Mouse (Mus musculus): ENCODE measurements at regions not wholly inside any gene's neighbourhood (a gene's known extent, or its start where the extent isn't known, plus 50 kb on each side); places are given as distances from the start of the nearest gene placed in this dataset.

DNA sequence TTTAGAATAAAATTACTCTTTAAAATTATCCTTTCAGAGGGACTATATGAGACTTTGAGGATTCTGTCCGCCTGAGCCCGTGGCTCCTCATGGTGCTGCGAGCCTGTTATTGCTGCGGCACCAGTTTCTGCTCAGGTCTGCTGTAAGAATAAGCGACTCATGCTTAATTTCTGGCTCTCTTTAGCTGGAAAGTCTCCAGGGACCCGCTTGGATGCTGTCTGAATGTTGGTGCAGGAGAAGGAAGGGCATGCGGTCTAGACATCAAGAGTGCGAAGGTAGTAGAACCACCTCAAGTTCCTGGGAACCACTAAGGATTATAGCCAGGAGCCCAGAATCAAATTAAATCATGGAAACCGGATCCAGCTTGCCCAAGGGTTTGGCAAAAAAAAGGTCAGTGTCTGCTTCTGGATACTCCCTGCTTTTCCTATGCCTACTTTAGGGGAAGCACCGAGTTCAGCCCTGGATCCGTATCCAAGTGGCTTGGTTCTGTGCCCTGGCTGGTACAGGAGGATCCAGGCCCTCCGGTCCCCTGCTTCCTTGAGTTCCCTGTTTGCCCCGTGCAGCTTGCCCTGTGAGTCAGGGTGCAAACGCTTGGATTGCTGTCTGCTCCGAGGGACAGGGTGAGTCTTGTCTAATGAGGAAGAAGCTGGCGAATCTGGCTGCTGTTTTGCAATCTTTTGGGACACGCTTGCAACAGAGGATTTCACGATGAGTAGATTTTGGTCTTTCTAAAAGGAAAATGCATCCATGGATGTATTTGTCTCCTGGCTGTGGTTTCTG lies 138.2 kb upstream of the Prickle1 start:
- H3K9ac ChIP-seq (replicated peaks) = no peak overlapping the region
- H3K4me2 ChIP-seq (ENCODE audit: low read depth) = no peak overlapping the region
- no peaks in the 10 kb centered on the region for H3K36me3 ChIP-seq (replicated peaks; ENCODE audit: control insufficient read depth, insufficient read depth, low read depth)
- H3K27me3 ChIP-seq (ENCODE audit: control insufficient read depth, insufficient read depth, low read length) = no peaks in the 10 kb centered on the region
- H3K4me3 ChIP-seq (ENCODE audit: insufficient read depth in 1 of 2, low read depth in 2 of 2, low read length in 2 of 2) = no peak overlapping the region
- DNase-seq (ENCODE audit: low read depth in 3 of 3, low spot score in 3 of 3) (no peak), ATAC-seq (ENCODE audit: insufficient read depth) (no peak)
- no peak for TF ChIP-seq CTCF (IDR thresholded peaks at IDR 0.05; ENCODE audit: low read depth)
- TF ChIP-seq EP300 (IDR thresholded peaks at IDR 0.05; ENCODE audit: low read depth) = no peak
- WGBS (ENCODE audit: insufficient replicate concordance) = 71% methylated on average over 18 of the region's 18 CpGs
- no peaks in the 10 kb centered on the region for H3K9me3 ChIP-seq (ENCODE audit: control insufficient read depth, low read length)
- H3K4me1 ChIP-seq (replicated peaks; ENCODE audit: control insufficient read depth in 2 of 2, insufficient read depth in 2 of 2, low read length in 1 of 2) = no peaks in the 10 kb centered on the region
- H3K27ac ChIP-seq = no peak overlapping the region

DNA sequence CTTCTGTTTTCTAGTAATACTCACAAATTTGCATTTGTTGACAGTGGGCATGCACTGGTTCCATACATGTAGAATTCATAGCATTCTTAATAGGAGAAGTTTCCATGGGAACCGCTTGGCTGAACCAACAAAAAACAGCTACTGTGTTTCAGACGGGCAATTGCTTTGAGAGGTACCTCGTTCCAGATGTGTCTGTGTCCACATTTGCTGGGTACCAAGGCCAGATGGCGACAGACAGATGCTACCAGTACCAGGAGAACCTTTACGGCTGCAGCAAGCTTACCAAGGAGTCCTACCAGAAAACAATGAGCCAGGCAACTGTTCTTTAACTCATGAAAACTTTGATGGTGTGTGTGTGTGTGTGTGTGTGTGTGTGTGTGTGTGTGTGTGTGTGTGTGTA lies 137.1 kb upstream of the Prickle1 start:
- TF ChIP-seq CTCF (IDR thresholded peaks at IDR 0.05; ENCODE audit: low read depth) = no peak
- no peak for TF ChIP-seq EP300 (IDR thresholded peaks at IDR 0.05; ENCODE audit: low read depth)
- Histone ChIP-seq H3K36me3 (replicated peaks; ENCODE audit: control insufficient read depth, insufficient read depth, low read depth) (no peaks in the 10 kb centered on the region), H3K27ac (no peak overlapping the region), H3K4me2 (ENCODE audit: low read depth) (no peak overlapping the region), H3K9me3 (ENCODE audit: control insufficient read depth, low read length) (no peaks in the 10 kb centered on the region), H3K4me1 (replicated peaks; ENCODE audit: control insufficient read depth in 2 of 2, insufficient read depth in 2 of 2, low read length in 1 of 2) (no peaks in the 10 kb centered on the region), H3K4me3 (ENCODE audit: insufficient read depth in 1 of 2, low read depth in 2 of 2, low read length in 2 of 2) (no peak overlapping the region), H3K27me3 (ENCODE audit: control insufficient read depth, insufficient read depth, low read length) (no peaks in the 10 kb centered on the region), H3K9ac (replicated peaks) (no peak overlapping the region)
- WGBS (ENCODE audit: insufficient replicate concordance) = 58% methylated on average over 5 of the region's 5 CpGs
- DNase-seq (ENCODE audit: low read depth in 3 of 3, low spot score in 3 of 3) (no peak), ATAC-seq (ENCODE audit: insufficient read depth) (no peak)

DNA sequence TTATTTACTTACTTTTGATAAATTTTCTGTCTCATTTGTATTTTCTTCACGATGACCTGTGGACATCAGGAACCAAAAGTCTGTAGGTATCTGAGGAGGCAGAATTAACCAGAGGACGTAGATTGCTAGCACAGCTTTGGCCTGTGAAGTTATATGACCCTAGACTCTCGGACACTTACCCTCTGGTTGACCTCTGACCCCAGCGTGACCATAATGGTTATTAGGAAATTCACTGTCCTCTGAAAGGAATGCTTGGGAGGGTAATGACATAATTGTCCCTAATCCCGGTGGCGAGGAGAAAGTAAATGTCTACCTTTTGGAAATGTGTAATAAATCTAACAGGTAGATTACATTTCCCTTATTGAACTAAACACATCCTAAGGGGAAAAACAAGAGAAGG lies 135.5 kb upstream of the Prickle1 start:
- WGBS (ENCODE audit: insufficient replicate concordance) = 62% methylated on average over 6 of the region's 6 CpGs
- no peaks in the 10 kb centered on the region for H3K27me3 ChIP-seq (ENCODE audit: control insufficient read depth, insufficient read depth, low read length)
- H3K9ac ChIP-seq (replicated peaks) = no peak overlapping the region
- no peaks in the 10 kb centered on the region for H3K9me3 ChIP-seq (ENCODE audit: control insufficient read depth, low read length)
- H3K4me1 ChIP-seq (replicated peaks; ENCODE audit: control insufficient read depth in 2 of 2, insufficient read depth in 2 of 2, low read length in 1 of 2) = no peaks in the 10 kb centered on the region
- no peak for ATAC-seq (ENCODE audit: insufficient read depth)
- no peak for DNase-seq (ENCODE audit: low read depth in 3 of 3, low spot score in 3 of 3)
- H3K4me3 ChIP-seq (ENCODE audit: insufficient read depth in 1 of 2, low read depth in 2 of 2, low read length in 2 of 2) = no peak overlapping the region
- H3K36me3 ChIP-seq (replicated peaks; ENCODE audit: control insufficient read depth, insufficient read depth, low read depth) = no peaks in the 10 kb centered on the region
- H3K27ac ChIP-seq = no peak overlapping the region
- TF ChIP-seq EP300 (IDR thresholded peaks at IDR 0.05; ENCODE audit: low read depth) = no peak
- no peak for TF ChIP-seq CTCF (IDR thresholded peaks at IDR 0.05; ENCODE audit: low read depth)
- H3K4me2 ChIP-seq (ENCODE audit: low read depth) = no peak overlapping the region

DNA sequence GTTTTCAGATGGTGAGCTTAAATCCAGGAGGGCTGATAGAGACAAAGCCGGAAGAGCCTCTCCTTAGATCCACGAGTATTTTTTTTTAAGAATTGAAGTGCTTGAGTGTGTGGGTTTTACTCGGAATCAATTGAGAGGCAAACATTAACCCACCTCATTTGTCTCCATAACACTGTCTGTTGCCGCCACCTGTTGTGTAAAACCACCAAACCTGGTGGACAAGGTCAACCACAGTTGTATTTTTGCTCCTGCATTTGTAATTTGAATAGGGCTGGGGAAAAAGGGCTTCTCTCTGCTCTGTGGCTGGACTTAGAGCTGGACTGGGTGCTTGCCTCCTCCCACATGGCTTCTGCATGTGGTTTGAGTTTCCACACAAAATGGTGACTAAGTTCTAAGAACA lies 119.8 kb upstream of the Prickle1 start:
- Histone ChIP-seq H3K27me3 (ENCODE audit: control insufficient read depth, insufficient read depth, low read length) (no peaks in the 10 kb centered on the region), H3K36me3 (replicated peaks; ENCODE audit: control insufficient read depth, insufficient read depth, low read depth) (no peaks in the 10 kb centered on the region), H3K9ac (replicated peaks) (no peak overlapping the region), H3K4me1 (replicated peaks; ENCODE audit: control insufficient read depth in 2 of 2, insufficient read depth in 2 of 2, low read length in 1 of 2) (no peaks in the 10 kb centered on the region), H3K27ac (no peak overlapping the region), H3K4me3 (ENCODE audit: insufficient read depth in 1 of 2, low read depth in 2 of 2, low read length in 2 of 2) (no peak overlapping the region), H3K4me2 (ENCODE audit: low read depth) (no peak overlapping the region), H3K9me3 (ENCODE audit: control insufficient read depth, low read length) (no peaks in the 10 kb centered on the region)
- ATAC-seq (ENCODE audit: insufficient read depth) (no peak), DNase-seq (ENCODE audit: low read depth in 3 of 3, low spot score in 3 of 3) (no peak)
- TF ChIP-seq EP300 (IDR thresholded peaks at IDR 0.05; ENCODE audit: low read depth) (no peak), CTCF (IDR thresholded peaks at IDR 0.05; ENCODE audit: low read depth) (no peak)
- 60% methylated on average over 4 of the region's 4 CpGs for WGBS (ENCODE audit: insufficient replicate concordance)

DNA sequence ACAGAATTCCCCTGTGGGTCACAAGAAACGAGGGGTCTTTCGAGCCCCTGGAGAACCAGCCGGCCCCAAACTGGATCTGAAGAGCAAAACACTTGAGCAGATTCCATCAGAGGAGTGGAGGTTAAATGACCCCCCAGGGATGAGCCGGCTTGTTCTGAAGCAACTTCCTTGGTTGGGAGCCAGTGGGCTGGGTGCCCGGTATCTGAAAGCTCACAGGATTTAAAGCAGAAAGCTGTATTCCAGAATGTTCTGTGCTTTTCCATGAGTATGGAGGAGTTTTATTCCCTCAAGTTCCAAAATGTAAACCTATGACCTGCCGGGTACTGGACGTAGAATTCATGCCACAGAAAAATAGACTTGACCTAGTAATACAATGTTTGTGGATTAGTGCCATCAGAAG lies 117.7 kb upstream of the Prickle1 start:
- Histone ChIP-seq H3K27me3 (ENCODE audit: control insufficient read depth, insufficient read depth, low read length) (no peaks in the 10 kb centered on the region), H3K4me1 (replicated peaks; ENCODE audit: control insufficient read depth in 2 of 2, insufficient read depth in 2 of 2, low read length in 1 of 2) (no peaks in the 10 kb centered on the region), H3K36me3 (replicated peaks; ENCODE audit: control insufficient read depth, insufficient read depth, low read depth) (no peaks in the 10 kb centered on the region), H3K9ac (replicated peaks) (no peak overlapping the region), H3K27ac (no peak overlapping the region), H3K4me2 (ENCODE audit: low read depth) (no peak overlapping the region), H3K4me3 (ENCODE audit: insufficient read depth in 1 of 2, low read depth in 2 of 2, low read length in 2 of 2) (no peak overlapping the region), H3K9me3 (ENCODE audit: control insufficient read depth, low read length) (no peaks in the 10 kb centered on the region)
- TF ChIP-seq CTCF (IDR thresholded peaks at IDR 0.05; ENCODE audit: low read depth) (no peak), EP300 (IDR thresholded peaks at IDR 0.05; ENCODE audit: low read depth) (no peak)
- no peak for ATAC-seq (ENCODE audit: insufficient read depth)
- 77% methylated on average over 7 of the region's 7 CpGs for WGBS (ENCODE audit: insufficient replicate concordance)
- DNase-seq (ENCODE audit: low read depth in 3 of 3, low spot score in 3 of 3) = no peak

All from liver, embryonic 14.5 days (tissue).